Mouse (Mus musculus): ENCODE results near the gene Fam171a2. TPM values are rescaled to one million over a fixed set of nuclear protein-coding genes. Genes with fewer than 3 reads are reported as not detected.
"Not testable (repeated sequence)": the region's sequence is repeated elsewhere in the genome, so short reads cannot be mapped to it uniquely, and the experiment has no call there.

Gene Fam171a2
- polyA plus RNA-seq, 1 experiment from 2014 or later: 4.4 TPM

- H3K4me2 ChIP-seq (replicated peaks): peak overlapping the region; percentile 91
- ATAC-seq (ENCODE audit: low FRiP score, low read depth): 0 out of 2 replicates have a peak, but pooled peaks have one; percentile 24
- H3K36me3 ChIP-seq: no peaks in the 10 kb centered on the region
- peaks cover 56% of the 10 kb centered on the region for H3K27me3 ChIP-seq
- H3K9ac ChIP-seq: peak overlapping the region; percentile 59
- H3K4me3 ChIP-seq: peak overlapping the region; percentile 44
- H3K9me3 ChIP-seq: no peaks in the 10 kb centered on the region
- no peak overlapping the region for H3K27ac ChIP-seq
- H3K4me1 ChIP-seq: peaks cover 17% of the 10 kb centered on the region
- WGBS: 9% methylated on average over 17 of the region's 17 CpGs
Measured at GRCm38 (mm10) chr11:102393719-102394420, 53.6 kb downstream of the Fam171a2 start.

DNA sequence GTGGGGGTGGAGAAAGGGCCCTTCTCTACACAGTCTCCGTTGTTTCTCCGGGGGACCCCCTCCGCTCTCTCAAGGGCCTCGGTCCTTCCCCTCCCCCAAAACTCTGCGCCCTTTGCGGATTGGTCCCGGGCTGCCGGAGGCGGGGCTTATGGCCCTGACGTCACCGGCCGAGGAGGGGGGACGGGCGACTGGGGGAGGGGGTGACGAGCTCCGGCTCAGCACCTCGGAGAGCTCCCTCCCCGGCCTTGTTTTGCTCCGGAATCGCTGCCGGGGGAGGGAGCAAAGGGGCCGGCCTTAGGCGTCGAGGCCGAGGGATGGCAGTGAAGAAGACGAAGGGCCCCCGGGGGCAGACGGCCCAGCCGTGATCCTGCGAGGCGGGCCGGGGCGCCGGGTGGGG is 54.2 kb downstream of the Fam171a2 start, which contains the start of gene Rundc3a:
Gene Rundc3a (plus strand): TSS at position 166 of the 397 bp plus-strand sequence.
- Histone ChIP-seq H3K4me3 (peak within 1 kb of the TSS; percentile 44), H3K27me3 (peaks cover 50% of the 10 kb centered on the region), H3K9ac (peak within 1 kb of the TSS; percentile 59), H3K9me3 (no peaks in the 10 kb centered on the region), H3K4me2 (replicated peaks) (peak within 1 kb of the TSS; percentile 91), H3K36me3 (no peaks in the 10 kb centered on the region), H3K27ac (no peak within 1 kb of the TSS), H3K4me1 (peaks cover 17% of the 10 kb centered on the region)
- peak; percentile 86 for ATAC-seq (ENCODE audit: low FRiP score, low read depth)
- under 1% methylated on average over 34 of the region's 34 CpGs for WGBS

DNA sequence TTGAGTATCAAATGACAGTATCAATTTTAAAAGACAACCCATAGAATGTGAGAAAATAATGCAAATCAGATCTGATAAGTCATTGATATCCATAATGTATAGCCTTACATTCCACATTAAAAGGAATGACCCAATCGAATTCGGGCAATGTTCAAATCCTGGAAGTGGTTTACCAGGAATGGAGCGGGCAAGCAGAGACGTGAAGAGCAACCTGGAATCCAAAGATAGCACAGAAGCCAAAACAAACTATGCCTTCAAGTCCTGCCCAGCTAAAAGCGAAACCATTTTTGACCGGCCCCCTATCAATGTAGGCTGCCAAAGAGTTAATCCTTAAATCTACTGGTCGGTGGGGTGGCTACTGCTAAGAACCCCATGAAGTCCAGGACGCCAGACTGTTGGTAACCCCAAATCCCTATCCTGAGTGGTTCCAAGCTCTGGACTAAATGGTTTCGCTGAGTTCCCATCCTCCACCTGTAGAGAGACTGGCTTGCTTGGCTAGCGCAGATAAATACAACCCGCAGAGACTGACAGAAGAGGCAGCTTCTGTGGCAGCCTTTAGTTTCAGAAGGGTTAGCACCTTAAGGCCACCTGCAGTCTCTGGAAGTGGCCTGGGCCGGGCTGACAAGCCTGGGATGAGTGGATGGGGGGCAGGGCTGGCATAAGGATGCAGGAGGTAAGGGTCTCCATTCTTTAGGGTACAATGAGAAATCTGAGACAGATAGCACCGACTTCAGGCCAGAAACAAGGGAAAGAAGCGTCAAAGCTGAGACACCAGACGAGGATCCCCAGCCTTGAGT is 54.8 kb downstream of the Fam171a2 start:
- Histone ChIP-seq H3K9ac (no peak overlapping the region), H3K36me3 (no peaks in the 10 kb centered on the region), H3K27me3 (peaks cover 44% of the 10 kb centered on the region), H3K27ac (no peak overlapping the region), H3K4me2 (replicated peaks) (peak overlapping the region; percentile 91), H3K9me3 (no peaks in the 10 kb centered on the region), H3K4me1 (peaks cover 17% of the 10 kb centered on the region), H3K4me3 (peak overlapping the region; percentile 44)
- 18% methylated on average over 15 of the region's 15 CpGs for WGBS
- peak; percentile 67 for ATAC-seq (ENCODE audit: low FRiP score, low read depth)

- not testable (repeated sequence) for ATAC-seq (ENCODE audit: low FRiP score, low read depth); H3K4me3 ChIP-seq
- WGBS: 88% methylated on average over 4 of the region's 5 CpGs
Measured at GRCm38 (mm10) chr11:102389436-102389835, 58.0 kb downstream of the Fam171a2 start.

More at GRCm38 (mm10) chr11:102389436-102389835, 58.0 kb downstream of the Fam171a2 start:
- H3K9ac ChIP-seq; H3K36me3 ChIP-seq; H3K4me2 ChIP-seq (replicated peaks); H3K9me3 ChIP-seq; H3K27ac ChIP-seq: not testable (repeated sequence)
- H3K27me3 ChIP-seq: peaks cover 17% of the 10 kb centered on the region
- H3K4me1 ChIP-seq: peaks cover 17% of the 10 kb centered on the region

Small RNAs within 50 kb of the gene (microRNA-seq; reads per million reads assigned to microRNA genes)
- not detected for gene Mir6930

Other genes with a start within 250 kb of the Fam171a2 start
- gene Hdac5, start 217.5 kb downstream of the Fam171a2 start, polyA plus RNA-seq (2015; fragmentation: Nextera tagmentation; extraction: Ambion mirVana): 61.9 and 68.6 TPM in 2 replicates
- gene BC030867, start 198.8 kb downstream of the Fam171a2 start, polyA plus RNA-seq (2015; fragmentation: Nextera tagmentation; extraction: Ambion mirVana): 15.8 and 16.1 TPM in 2 replicates
- gene Asb16, start 178.9 kb downstream of the Fam171a2 start, polyA plus RNA-seq (2015; fragmentation: Nextera tagmentation; extraction: Ambion mirVana): 0.22 TPM in 2 replicates
- gene Tmub2, start 162.8 kb downstream of the Fam171a2 start, polyA plus RNA-seq (2015; fragmentation: Nextera tagmentation; extraction: Ambion mirVana): 52.8 and 57.3 TPM in 2 replicates
- 20.7 and 21.4 TPM in 2 replicates for gene Atxn7l3, start 151.1 kb downstream of the Fam171a2 start, polyA plus RNA-seq (2015; fragmentation: Nextera tagmentation; extraction: Ambion mirVana)
- 83.9 and 85.9 TPM in 2 replicates for gene Ubtf, start 127.9 kb downstream of the Fam171a2 start, polyA plus RNA-seq (2015; fragmentation: Nextera tagmentation; extraction: Ambion mirVana)
- 7.2 and 11.7 TPM in 2 replicates for gene Slc4a1, start 81.5 kb downstream of the Fam171a2 start, polyA plus RNA-seq (2015; fragmentation: Nextera tagmentation; extraction: Ambion mirVana)
- 1.3 and 1.4 TPM in 2 replicates for gene Rundc3a, start 54.3 kb downstream of the Fam171a2 start, polyA plus RNA-seq (2015; fragmentation: Nextera tagmentation; extraction: Ambion mirVana)
- 173 and 180 TPM in 2 replicates for gene Slc25a39, start 39.7 kb downstream of the Fam171a2 start, polyA plus RNA-seq (2015; fragmentation: Nextera tagmentation; extraction: Ambion mirVana)
- 141 and 149 TPM in 2 replicates for gene Grn, start 17.4 kb downstream of the Fam171a2 start, polyA plus RNA-seq (2015; fragmentation: Nextera tagmentation; extraction: Ambion mirVana)
- 4.4 and 6.1 TPM in 2 replicates for gene Itga2b, start 22.4 kb upstream of the Fam171a2 start, polyA plus RNA-seq (2015; fragmentation: Nextera tagmentation; extraction: Ambion mirVana)
- 80.0 and 81.0 TPM in 2 replicates for gene Gpatch8, start 108.7 kb upstream of the Fam171a2 start, polyA plus RNA-seq (2015; fragmentation: Nextera tagmentation; extraction: Ambion mirVana)
- gene Gm11627, start 131.8 kb upstream of the Fam171a2 start, polyA plus RNA-seq (2015; fragmentation: Nextera tagmentation; extraction: Ambion mirVana): 7.7 and 9.1 TPM in 2 replicates
- 67.7 and 71.6 TPM in 2 replicates for gene Fzd2, start 156.7 kb upstream of the Fam171a2 start, polyA plus RNA-seq (2015; fragmentation: Nextera tagmentation; extraction: Ambion mirVana)
- gene Meioc, start 216.0 kb upstream of the Fam171a2 start, polyA plus RNA-seq (2015; fragmentation: Nextera tagmentation; extraction: Ambion mirVana): 0.97 and 1.1 TPM in 2 replicates